Mouse (Mus musculus): ENCODE data around the gene Ovol2. TPM values are rescaled to one million over a fixed set of nuclear protein-coding genes. Genes with fewer than 3 reads are reported as not detected.
A peak's percentile ranks its signal among the peaks of the same experiment; 100 is the strongest.
"Not testable (repeated sequence)": the region's sequence is repeated elsewhere in the genome, so short reads cannot be mapped to it uniquely, and the experiment has no call there.

Ovol2 gene
- polyA plus RNA-seq, 1 experiment: 0.97 TPM

- peak within 1 kb of the TSS; percentile 92 for H3K4me3 ChIP-seq (replicated peaks; ENCODE audit: control insufficient read depth, low read depth, low read length)
- TF ChIP-seq CTCF (IDR thresholded peaks at IDR 0.05; ENCODE audit: control insufficient read depth, insufficient read depth, low read length): no peak
- TF ChIP-seq POLR2A (IDR thresholded peaks at IDR 0.05; ENCODE audit: borderline replicate concordance, control insufficient read depth, low read depth, low read length): 0 out of 2 replicates have a peak, but pooled peaks have one; percentile 42
- 4% methylated on average over 38 of the region's 38 CpGs for WGBS
- H3K4me1 ChIP-seq (ENCODE audit: control insufficient read depth, insufficient read depth, low read length): no peaks in the 10 kb centered on the region
- peak within 1 kb of the TSS; percentile 92 for H3K27ac ChIP-seq (ENCODE audit: control insufficient read depth, insufficient read depth, low read depth, low read length, poor library complexity)
These were observed 36.6 kb upstream of the Ovol2 start, which contains the start of the genes Kat14 and Pet117 for GRCm38 (mm10) chr2:144368400-144369019. Gene Kat14, plus strand, starts transcription at chr2:144368983. Gene Pet117, plus strand, starts transcription at chr2:144368996.

DNA sequence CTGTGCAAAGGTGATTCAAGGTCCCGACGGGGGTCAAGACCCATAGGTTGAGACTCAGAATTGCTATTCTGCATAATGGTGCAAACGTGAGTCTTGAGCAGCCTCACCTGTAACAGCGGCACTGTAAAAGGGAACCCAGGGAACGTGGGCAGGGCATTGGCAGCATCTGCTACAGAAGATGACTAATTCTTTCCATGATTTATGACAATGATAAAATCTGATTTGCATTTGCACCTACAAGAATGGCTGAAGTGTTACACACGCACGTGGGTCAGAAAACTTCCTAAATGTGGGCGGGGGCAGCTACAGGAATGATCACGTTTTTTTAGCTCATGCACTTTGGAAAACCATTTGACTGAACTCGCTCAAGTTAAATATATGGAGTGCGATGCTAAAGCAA lies 20.9 kb upstream of the Ovol2 start:
- Histone ChIP-seq H3K27ac (ENCODE audit: control insufficient read depth, insufficient read depth, low read depth, low read length, poor library complexity) (no peak overlapping the region), H3K4me3 (replicated peaks; ENCODE audit: control insufficient read depth, low read depth, low read length) (no peak overlapping the region), H3K4me1 (ENCODE audit: control insufficient read depth, insufficient read depth, low read length) (no peaks in the 10 kb centered on the region)
- TF ChIP-seq CTCF (IDR thresholded peaks at IDR 0.05; ENCODE audit: control insufficient read depth, insufficient read depth, low read length) (no peak), POLR2A (IDR thresholded peaks at IDR 0.05; ENCODE audit: borderline replicate concordance, control insufficient read depth, low read depth, low read length) (no peak)
- WGBS: 83% methylated on average over 11 of the region's 11 CpGs

- no peaks in the 10 kb centered on the region for H3K4me1 ChIP-seq (ENCODE audit: control insufficient read depth, insufficient read depth, low read length)
- no peak overlapping the region for H3K4me3 ChIP-seq (replicated peaks; ENCODE audit: control insufficient read depth, low read depth, low read length)
- WGBS: 73% methylated on average over 3 of the region's 3 CpGs
- H3K27ac ChIP-seq (ENCODE audit: control insufficient read depth, insufficient read depth, low read depth, low read length, poor library complexity): no peak overlapping the region
- TF ChIP-seq CTCF (IDR thresholded peaks at IDR 0.05; ENCODE audit: control insufficient read depth, insufficient read depth, low read length) (peak; percentile 27; the same call in 1 of the 2 replicates), POLR2A (IDR thresholded peaks at IDR 0.05; ENCODE audit: borderline replicate concordance, control insufficient read depth, low read depth, low read length) (no peak)
These were observed 16.6 kb upstream of the Ovol2 start for GRCm38 (mm10) chr2:144348525-144348924.

DNA sequence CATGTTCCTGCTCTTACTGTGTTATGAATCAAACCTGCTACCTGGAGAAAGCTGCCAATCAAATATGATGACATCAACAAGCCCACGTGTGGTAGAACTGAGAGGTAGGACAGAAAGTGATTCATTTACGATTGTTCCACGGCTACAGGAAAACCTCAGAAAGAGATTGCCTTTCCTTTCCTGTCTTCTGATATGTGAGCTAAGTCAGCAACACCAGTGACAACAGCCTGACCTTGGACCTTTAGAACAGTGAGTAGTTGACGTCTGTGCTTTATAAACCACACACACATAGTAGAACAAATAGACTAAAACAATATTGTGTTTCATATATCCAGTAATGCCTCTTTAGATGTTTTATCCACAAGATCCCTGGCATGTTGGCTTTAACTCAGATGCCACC lies 11.2 kb upstream of the Ovol2 start:
- TF ChIP-seq CTCF (IDR thresholded peaks at IDR 0.05; ENCODE audit: control insufficient read depth, insufficient read depth, low read length) (no peak), POLR2A (IDR thresholded peaks at IDR 0.05; ENCODE audit: borderline replicate concordance, control insufficient read depth, low read depth, low read length) (no peak)
- no peaks in the 10 kb centered on the region for H3K4me1 ChIP-seq (ENCODE audit: control insufficient read depth, insufficient read depth, low read length)
- no peak overlapping the region for H3K4me3 ChIP-seq (replicated peaks; ENCODE audit: control insufficient read depth, low read depth, low read length)
- no peak overlapping the region for H3K27ac ChIP-seq (ENCODE audit: control insufficient read depth, insufficient read depth, low read depth, low read length, poor library complexity)
- WGBS: 19% methylated on average over 4 of the region's 4 CpGs

- H3K27ac ChIP-seq (ENCODE audit: control insufficient read depth, insufficient read depth, low read depth, low read length, poor library complexity); H3K4me3 ChIP-seq (replicated peaks; ENCODE audit: control insufficient read depth, low read depth, low read length); H3K4me1 ChIP-seq (ENCODE audit: control insufficient read depth, insufficient read depth, low read length): not testable (repeated sequence)
- WGBS: 67% methylated on average over 6 of the region's 6 CpGs
These were observed 6.2 kb upstream of the Ovol2 start for GRCm38 (mm10) chr2:144338149-144338548.

DNA sequence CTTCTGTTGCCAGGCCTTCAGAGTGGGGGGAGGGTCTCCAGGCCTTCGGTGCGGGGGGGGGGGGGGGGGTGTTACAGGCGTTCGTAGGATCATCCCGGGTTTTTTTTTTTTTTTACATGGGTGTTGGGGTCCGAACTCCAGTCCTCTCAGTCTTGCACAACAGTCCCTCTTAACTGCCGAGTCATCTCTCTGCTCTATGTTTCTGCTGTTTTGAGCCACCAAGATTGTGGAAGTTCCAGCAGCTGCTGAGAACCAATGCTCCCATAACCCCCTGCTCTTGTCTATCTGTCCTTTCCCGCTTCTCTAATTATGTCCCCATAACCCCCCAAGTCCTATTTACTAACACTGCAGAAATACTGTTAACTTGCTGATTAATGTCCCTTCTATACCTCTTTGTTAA lies 5.8 kb upstream of the Ovol2 start:
- no peaks in the 10 kb centered on the region; the same call in 1 of the 2 replicates for H3K4me1 ChIP-seq (ENCODE audit: control insufficient read depth, insufficient read depth, low read length)
- H3K4me3 ChIP-seq (replicated peaks; ENCODE audit: control insufficient read depth, low read depth, low read length): no peak overlapping the region
- WGBS: 15% methylated on average over 7 of the region's 8 CpGs
- H3K27ac ChIP-seq (ENCODE audit: control insufficient read depth, insufficient read depth, low read depth, low read length, poor library complexity): no peak overlapping the region
- TF ChIP-seq CTCF (IDR thresholded peaks at IDR 0.05; ENCODE audit: control insufficient read depth, insufficient read depth, low read length): no peak
- no peak for TF ChIP-seq POLR2A (IDR thresholded peaks at IDR 0.05; ENCODE audit: borderline replicate concordance, control insufficient read depth, low read depth, low read length)

DNA sequence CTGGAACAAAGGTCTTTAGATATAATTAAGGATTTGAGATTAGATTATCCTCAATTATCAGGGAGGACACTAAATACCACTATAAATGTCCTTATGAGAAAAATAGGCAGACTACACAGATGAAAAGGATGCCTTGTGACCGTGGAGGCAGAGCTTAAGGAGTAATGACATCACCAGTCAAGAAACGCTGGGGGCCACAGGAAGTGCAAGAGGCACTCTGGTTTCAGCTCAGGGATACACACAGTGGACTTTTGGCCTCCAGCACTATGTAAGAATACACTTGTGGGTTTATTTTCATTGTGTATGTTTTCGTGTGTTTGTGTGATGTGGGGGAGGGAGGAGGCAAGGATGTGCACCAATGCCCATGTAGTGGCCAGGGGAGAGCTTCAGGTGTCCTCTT lies 5.3 kb upstream of the Ovol2 start:
- H3K27ac ChIP-seq (ENCODE audit: control insufficient read depth, insufficient read depth, low read depth, low read length, poor library complexity): no peak overlapping the region
- no peaks in the 10 kb centered on the region; the same call in 1 of the 2 replicates for H3K4me1 ChIP-seq (ENCODE audit: control insufficient read depth, insufficient read depth, low read length)
- H3K4me3 ChIP-seq (replicated peaks; ENCODE audit: control insufficient read depth, low read depth, low read length): peak overlapping the region; percentile 13
- WGBS: 8% methylated on average over 3 of the region's 3 CpGs
- no peak for TF ChIP-seq CTCF (IDR thresholded peaks at IDR 0.05; ENCODE audit: control insufficient read depth, insufficient read depth, low read length)
- no peak for TF ChIP-seq POLR2A (IDR thresholded peaks at IDR 0.05; ENCODE audit: borderline replicate concordance, control insufficient read depth, low read depth, low read length)

- no peak overlapping the region for H3K4me3 ChIP-seq (replicated peaks; ENCODE audit: control insufficient read depth, low read depth, low read length)
- TF ChIP-seq POLR2A (IDR thresholded peaks at IDR 0.05; ENCODE audit: borderline replicate concordance, control insufficient read depth, low read depth, low read length) (no peak), CTCF (IDR thresholded peaks at IDR 0.05; ENCODE audit: control insufficient read depth, insufficient read depth, low read length) (no peak)
- no peaks in the 10 kb centered on the region; the same call in 1 of the 2 replicates for H3K4me1 ChIP-seq (ENCODE audit: control insufficient read depth, insufficient read depth, low read length)
- WGBS: 16% methylated on average over 28 of the region's 28 CpGs
- H3K27ac ChIP-seq (ENCODE audit: control insufficient read depth, insufficient read depth, low read depth, low read length, poor library complexity): no peak overlapping the region
These were observed 1.3 kb upstream of the Ovol2 start for GRCm38 (mm10) chr2:144333138-144333842.

Data from bone marrow, adult 2 months (tissue).